Mouse (Mus musculus) erythroblast, embryonic 14.5 days (primary cell): Measurements from ENCODE around the gene Rxrg.

Experiments used
- GATA1 ChIP-seq: IDR thresholded peaks from 2 replicates; pipeline ENCODE4 v1.6.1; 2012; ENCODE audit warnings: low read length, inconsistent platforms, mixed read lengths
- TAL1 ChIP-seq: IDR thresholded peaks from 3 replicates; pipeline ENCODE4 v1.6.1; 2012; ENCODE audit warnings: low read length, inconsistent platforms, mixed read lengths

DNA sequence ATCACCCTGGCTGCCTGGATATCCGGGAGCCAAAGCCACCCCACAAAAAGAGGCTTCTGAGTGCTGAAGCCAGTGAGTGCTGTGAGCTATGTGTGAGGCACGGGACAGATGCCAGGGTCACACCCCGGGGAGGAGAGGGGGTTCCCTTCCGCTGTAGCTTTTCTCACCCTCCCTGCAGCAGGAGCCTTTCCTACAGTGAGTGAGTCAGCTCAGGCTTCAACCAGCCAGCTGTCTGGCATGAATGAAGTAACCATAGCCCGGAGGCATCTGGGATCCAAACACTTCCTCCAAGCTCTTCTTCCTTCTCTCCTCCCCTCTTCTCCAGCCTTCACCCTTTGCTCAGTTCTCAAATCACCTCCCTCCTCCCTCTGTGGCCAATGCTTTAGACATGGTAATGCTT lies 46.6 kb upstream of the Rxrg start:
- TF ChIP-seq TAL1 (no peak), GATA1 (no peak)
